Mouse (Mus musculus) ES-E14 (cell line): ENCODE measurements around the gene Fgf10.

ENCODE experiments used
- CHD2 ChIP-seq: IDR thresholded peaks from 2 replicates; pipeline ENCODE4 v1.6.1; 2014; ENCODE audit warnings: mild to moderate bottlenecking, low read depth, low read length, inconsistent platforms
- HCFC1 ChIP-seq: IDR thresholded peaks from 2 replicates; pipeline ENCODE4 v1.6.1; 2012; ENCODE audit warnings: low read length, inconsistent platforms, borderline replicate concordance; ENCODE audit not compliant: insufficient read depth
- MAFK ChIP-seq: IDR thresholded peaks from 2 replicates; pipeline ENCODE4 v1.6.1; 2014; ENCODE audit warnings: mild to moderate bottlenecking, low read depth, low read length, inconsistent platforms; ENCODE audit not compliant: insufficient read depth
- ZC3H11A ChIP-seq: IDR thresholded peaks from 2 replicates; pipeline ENCODE4 v1.6.1; 2012; ENCODE audit warnings: low read depth, mild to moderate bottlenecking, inconsistent platforms, low read length, borderline replicate concordance
- ZNF384 ChIP-seq: IDR thresholded peaks from 2 replicates; pipeline ENCODE4 v1.6.1; 2012; ENCODE audit warnings: low read depth, low read length, inconsistent platforms

GRCm38 (mm10) chr13:118828604-118829381, 159.2 kb downstream of the Fgf10 start:
- TF ChIP-seq MAFK (no peak), ZNF384 (no peak), ZC3H11A (no peak), CHD2 (no peak), HCFC1 (no peak)
